Mouse (Mus musculus) MEL (cell line): ENCODE results near the gene Vtcn1.

ENCODE experiments used
- CHD1 ChIP-seq: IDR thresholded peaks from 2 replicates; pipeline ENCODE4 v1.6.1; 2012; ENCODE audit warnings: low read depth, mild to moderate bottlenecking, inconsistent platforms, low read length, improper control_type of control experiment
- CHD2 ChIP-seq: IDR thresholded peaks from 2 replicates; pipeline ENCODE4 v1.6.1; 2011; ENCODE audit warnings: low read length, improper control_type of control experiment
- CTCF ChIP-seq, 3 experiments: IDR thresholded peaks in 2 of 3; conservative IDR thresholded peaks in 1 of 3; 2 replicates each; pipeline ENCODE4 v1.5.1; 2011 to 2012; ENCODE audit warnings: low read length in 3 of 3, low read depth in 2 of 3, mild to moderate bottlenecking in 2 of 3, improper control_type of control experiment in 1 of 3, inconsistent platforms in 1 of 3, mixed read lengths in 1 of 3, moderate library complexity in 1 of 3; ENCODE audit not compliant: control insufficient read depth in 1 of 3, insufficient read depth in 1 of 3, poor library complexity in 1 of 3, severe bottlenecking in 1 of 3
- EP300 ChIP-seq, 2 experiments: IDR thresholded peaks; 2 replicates each; pipeline ENCODE4 v1.6.1; 2011; ENCODE audit warnings: improper control_type of control experiment in 2 of 2, low read length in 2 of 2, low read depth in 1 of 2, mild to moderate bottlenecking in 1 of 2
- MAX ChIP-seq: IDR thresholded peaks from 2 replicates; pipeline ENCODE4 v1.6.1; 2011; ENCODE audit warnings: low read length, improper control_type of control experiment
- MYB ChIP-seq: IDR thresholded peaks from 2 replicates; pipeline ENCODE4 v1.6.1; 2011; ENCODE audit warnings: mild to moderate bottlenecking, low read depth, low read length, improper control_type of control experiment
- POLR2A ChIP-seq, 2 experiments: IDR thresholded peaks; 2 replicates each; pipeline ENCODE4 v1.6.1; 2011 to 2012; ENCODE audit warnings: low read length in 2 of 2, mild to moderate bottlenecking in 2 of 2, control low read depth in 1 of 2, improper control_type of control experiment in 1 of 2, low read depth in 1 of 2, moderate library complexity in 1 of 2; ENCODE audit not compliant: control insufficient read depth in 1 of 2, insufficient read depth in 1 of 2, poor library complexity in 1 of 2
- USF1 ChIP-seq: IDR thresholded peaks from 2 replicates; pipeline ENCODE4 v1.6.1; 2014; ENCODE audit warnings: low read depth, mild to moderate bottlenecking, inconsistent platforms, low read length, improper control_type of control experiment, moderate library complexity
- ZKSCAN1 ChIP-seq: IDR thresholded peaks from 2 replicates; pipeline ENCODE4 v1.6.1; 2012; ENCODE audit warnings: low read depth, mild to moderate bottlenecking, inconsistent platforms, low read length, improper control_type of control experiment, moderate library complexity

GRCm38 (mm10) chr3:100936201-100936600 is 110.9 kb downstream of the Vtcn1 start:
- no peak for TF ChIP-seq CTCF (IDR thresholded peaks at IDR 0.05 in 2 of 3, conservative IDR thresholded peaks at IDR 0.05 in 1 of 3; ENCODE audit: control insufficient read depth in 1 of 3, insufficient read depth in 1 of 3, low read depth in 2 of 3, low read length in 3 of 3, poor library complexity in 1 of 3, severe bottlenecking in 1 of 3)
- TF ChIP-seq EP300 (IDR thresholded peaks at IDR 0.05; ENCODE audit: low read depth in 1 of 2, low read length in 2 of 2), result no peak
- TF ChIP-seq ZKSCAN1, result no peak
- no peak for TF ChIP-seq POLR2A (IDR thresholded peaks at IDR 0.05; ENCODE audit: control insufficient read depth in 1 of 2, insufficient read depth in 1 of 2, low read depth in 1 of 2, low read length in 2 of 2, poor library complexity in 1 of 2)
- TF ChIP-seq CHD2, result no peak
- no peak for TF ChIP-seq MYB
- no peak for TF ChIP-seq CHD1
- no peak for TF ChIP-seq USF1
- TF ChIP-seq MAX, result no peak
